Mouse (Mus musculus): ENCODE measurements around the gene Gper1. TPM values are rescaled to one million over a fixed set of nuclear protein-coding genes. Genes with fewer than 3 reads are reported as not detected.

Gene Gper1
- polyA plus RNA-seq, 1 experiment from 2014 or later, result 7.2 TPM

- 35% methylated on average over 8 of the region's 8 CpGs for WGBS
- H3K4me1 ChIP-seq (ENCODE audit: insufficient read depth, low read depth, low read length), result no peaks in the 10 kb centered on the region
- no peaks in the 10 kb centered on the region; the same call in 1 of the 2 replicates for H3K36me3 ChIP-seq (ENCODE audit: insufficient read depth, low read length)
- no peaks in the 10 kb centered on the region for H3K9me3 ChIP-seq (ENCODE audit: low read length)
- TF ChIP-seq CTCF (IDR thresholded peaks at IDR 0.05) (no peak), EP300 (IDR thresholded peaks at IDR 0.05) (no peak)
- ATAC-seq (peak; percentile 51), DNase-seq (ENCODE audit: low spot score) (peak; percentile 42)
- H3K4me3 ChIP-seq (ENCODE audit: low read depth, low read length), result no peak overlapping the region
- no peak overlapping the region for H3K9ac ChIP-seq (replicated peaks; ENCODE audit: low read depth)
- H3K27me3 ChIP-seq (replicated peaks; ENCODE audit: insufficient read depth, low read length), result no peaks in the 10 kb centered on the region
- no peak overlapping the region for H3K27ac ChIP-seq (ENCODE audit: low read length)
- H3K4me2 ChIP-seq (replicated peaks; ENCODE audit: low read depth, low read length), result no peak overlapping the region
Measured at GRCm38 (mm10) chr5:139434940-139435339, 12.0 kb downstream of the Gper1 start.

DNA sequence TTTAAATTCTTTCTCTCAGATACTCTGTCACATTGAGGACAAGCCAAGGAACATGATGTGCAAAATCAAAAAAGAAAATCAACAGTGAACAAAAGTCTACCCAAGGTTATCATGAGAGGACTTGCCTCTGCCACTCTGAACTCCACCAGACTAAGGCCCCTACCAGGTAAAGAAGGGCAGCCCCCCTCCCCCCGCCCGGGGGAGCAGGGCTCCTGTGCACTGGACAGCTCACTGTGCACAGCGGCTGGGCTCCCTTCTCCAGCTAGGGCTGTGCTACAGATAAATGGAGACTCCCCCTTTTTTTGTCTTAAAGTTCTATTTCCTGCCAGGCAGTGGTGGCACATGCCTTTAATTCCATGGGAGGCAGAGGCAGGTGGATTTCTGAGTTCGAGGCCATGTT lies 14.8 kb downstream of the Gper1 start:
- Histone ChIP-seq H3K4me2 (replicated peaks; ENCODE audit: low read depth, low read length) (no peak overlapping the region), H3K4me3 (ENCODE audit: low read depth, low read length) (no peak overlapping the region), H3K36me3 (ENCODE audit: insufficient read depth, low read length) (no peaks in the 10 kb centered on the region), H3K4me1 (ENCODE audit: insufficient read depth, low read depth, low read length) (no peaks in the 10 kb centered on the region), H3K9me3 (ENCODE audit: low read length) (no peaks in the 10 kb centered on the region), H3K9ac (replicated peaks; ENCODE audit: low read depth) (no peak overlapping the region), H3K27me3 (replicated peaks; ENCODE audit: insufficient read depth, low read length) (no peaks in the 10 kb centered on the region), H3K27ac (ENCODE audit: low read length) (no peak overlapping the region)
- DNase-seq (ENCODE audit: low spot score), result no peak
- TF ChIP-seq CTCF (IDR thresholded peaks at IDR 0.05) (no peak), EP300 (IDR thresholded peaks at IDR 0.05) (no peak)
- WGBS, result 86% methylated on average over 4 of the region's 4 CpGs
- no peak for ATAC-seq

DNA sequence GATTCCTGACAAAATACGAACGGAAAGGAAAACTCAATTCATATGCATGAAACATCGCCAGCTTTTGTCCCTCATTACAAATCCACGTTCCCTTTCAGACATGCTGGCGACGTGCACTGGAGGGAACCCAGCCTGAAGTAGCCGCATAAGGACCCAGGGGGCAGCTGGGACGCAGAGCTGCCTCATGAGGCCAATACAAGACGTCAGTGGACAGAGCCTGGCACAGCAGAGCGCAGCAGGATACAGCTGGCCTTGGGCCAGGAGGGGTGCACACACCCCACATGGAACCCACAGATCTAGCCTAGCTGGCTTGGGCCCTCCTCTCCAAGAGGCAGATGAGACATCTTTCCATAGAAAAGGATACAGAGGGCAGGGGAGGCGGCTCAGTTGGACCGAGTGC lies 15.5 kb downstream of the Gper1 start:
- H3K9me3 ChIP-seq (ENCODE audit: low read length), result no peaks in the 10 kb centered on the region
- H3K27ac ChIP-seq (ENCODE audit: low read length), result no peak overlapping the region
- no peak for TF ChIP-seq CTCF (IDR thresholded peaks at IDR 0.05)
- no peak for TF ChIP-seq EP300 (IDR thresholded peaks at IDR 0.05)
- H3K36me3 ChIP-seq (ENCODE audit: insufficient read depth, low read length), result no peaks in the 10 kb centered on the region
- no peaks in the 10 kb centered on the region for H3K27me3 ChIP-seq (replicated peaks; ENCODE audit: insufficient read depth, low read length)
- ATAC-seq, result no peak
- H3K4me3 ChIP-seq (ENCODE audit: low read depth, low read length), result no peak overlapping the region
- H3K4me1 ChIP-seq (ENCODE audit: insufficient read depth, low read depth, low read length), result 0 out of 2 replicates have a peak, but pooled peaks cover 2% of the 10 kb centered on the region
- H3K9ac ChIP-seq (replicated peaks; ENCODE audit: low read depth), result no peak overlapping the region
- 81% methylated on average over 12 of the region's 12 CpGs for WGBS
- DNase-seq (ENCODE audit: low spot score), result no peak
- no peak overlapping the region for H3K4me2 ChIP-seq (replicated peaks; ENCODE audit: low read depth, low read length)

DNA sequence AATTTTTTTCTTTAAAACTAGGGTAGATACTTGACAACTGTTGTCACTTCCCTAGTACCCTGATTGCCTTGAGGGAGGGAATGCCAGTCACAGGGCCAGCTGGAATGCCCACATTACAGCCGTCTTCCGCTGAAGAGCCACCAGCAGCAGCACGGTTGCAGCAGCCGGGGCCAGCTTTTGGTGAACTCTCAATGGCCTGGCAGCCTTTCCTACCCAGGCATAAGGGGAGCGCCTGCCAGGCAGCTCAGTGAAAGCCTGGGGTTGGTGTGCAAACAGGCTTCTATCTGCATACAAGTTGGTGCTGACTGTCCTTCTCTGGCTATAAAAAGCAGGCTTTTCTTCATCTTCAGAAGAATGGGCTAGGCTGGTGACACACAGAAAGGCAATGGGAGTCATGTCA lies 17.5 kb downstream of the Gper1 start:
- H3K9ac ChIP-seq (replicated peaks; ENCODE audit: low read depth), result no peak overlapping the region
- H3K9me3 ChIP-seq (ENCODE audit: low read length), result no peaks in the 10 kb centered on the region
- no peak for DNase-seq (ENCODE audit: low spot score)
- TF ChIP-seq EP300 (IDR thresholded peaks at IDR 0.05) (no peak), CTCF (IDR thresholded peaks at IDR 0.05) (no peak)
- H3K27me3 ChIP-seq (replicated peaks; ENCODE audit: insufficient read depth, low read length), result no peaks in the 10 kb centered on the region
- H3K4me1 ChIP-seq (ENCODE audit: insufficient read depth, low read depth, low read length), result 0 out of 2 replicates have a peak, but pooled peaks cover 2% of the 10 kb centered on the region
- no peaks in the 10 kb centered on the region for H3K36me3 ChIP-seq (ENCODE audit: insufficient read depth, low read length)
- no peak overlapping the region for H3K27ac ChIP-seq (ENCODE audit: low read length)
- no peak overlapping the region for H3K4me3 ChIP-seq (ENCODE audit: low read depth, low read length)
- no peak for ATAC-seq
- WGBS, result 64% methylated on average over 5 of the region's 5 CpGs
- no peak overlapping the region for H3K4me2 ChIP-seq (replicated peaks; ENCODE audit: low read depth, low read length)

- WGBS, result 95% methylated on average over 11 of the region's 11 CpGs
- TF ChIP-seq CTCF (IDR thresholded peaks at IDR 0.05) (no peak), EP300 (IDR thresholded peaks at IDR 0.05) (no peak)
- Histone ChIP-seq H3K9me3 (ENCODE audit: low read length) (no peaks in the 10 kb centered on the region), H3K36me3 (ENCODE audit: insufficient read depth, low read length) (no peaks in the 10 kb centered on the region), H3K4me2 (replicated peaks; ENCODE audit: low read depth, low read length) (no peak overlapping the region), H3K27me3 (replicated peaks; ENCODE audit: insufficient read depth, low read length) (no peaks in the 10 kb centered on the region), H3K27ac (ENCODE audit: low read length) (no peak overlapping the region), H3K4me3 (ENCODE audit: low read depth, low read length) (no peak overlapping the region), H3K4me1 (ENCODE audit: insufficient read depth, low read depth, low read length) (0 out of 2 replicates have a peak, but pooled peaks cover 2% of the 10 kb centered on the region), H3K9ac (replicated peaks; ENCODE audit: low read depth) (no peak overlapping the region)
- ATAC-seq, result no peak
- DNase-seq (ENCODE audit: low spot score), result no peak
Measured at GRCm38 (mm10) chr5:139440926-139441725, 18.2 kb downstream of the Gper1 start.

DNA sequence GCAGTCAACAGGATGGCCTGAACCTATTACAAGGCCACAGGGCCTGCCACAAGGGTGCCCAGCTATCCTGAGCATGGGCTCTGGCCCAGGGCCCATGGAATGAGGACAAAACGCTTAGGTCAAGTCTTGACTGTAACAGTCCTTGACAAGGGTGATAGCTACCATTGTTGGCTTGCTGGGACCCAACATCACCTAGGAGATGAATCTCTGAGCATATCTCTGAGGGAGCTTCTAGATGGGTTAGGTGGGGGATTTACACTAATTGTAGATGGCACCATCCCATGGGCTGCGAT lies 18.7 kb downstream of the Gper1 start:
- H3K9me3 ChIP-seq (ENCODE audit: low read length), result no peaks in the 10 kb centered on the region
- DNase-seq (ENCODE audit: low spot score) (no peak), ATAC-seq (no peak)
- H3K4me1 ChIP-seq (ENCODE audit: insufficient read depth, low read depth, low read length), result 0 out of 2 replicates have a peak, but pooled peaks cover 2% of the 10 kb centered on the region
- WGBS, result 93% methylated on average over 2 of the region's 2 CpGs
- TF ChIP-seq EP300 (IDR thresholded peaks at IDR 0.05), result no peak
- TF ChIP-seq CTCF (IDR thresholded peaks at IDR 0.05), result no peak
- no peak overlapping the region for H3K27ac ChIP-seq (ENCODE audit: low read length)
- no peak overlapping the region for H3K9ac ChIP-seq (replicated peaks; ENCODE audit: low read depth)
- no peak overlapping the region for H3K4me3 ChIP-seq (ENCODE audit: low read depth, low read length)
- no peak overlapping the region for H3K4me2 ChIP-seq (replicated peaks; ENCODE audit: low read depth, low read length)
- no peaks in the 10 kb centered on the region for H3K36me3 ChIP-seq (ENCODE audit: insufficient read depth, low read length)
- no peaks in the 10 kb centered on the region for H3K27me3 ChIP-seq (replicated peaks; ENCODE audit: insufficient read depth, low read length)
